Mouse (Mus musculus) CH12.LX (cell line): ENCODE measurements around the gene Tnrc6b. TPM values are rescaled to one million over a fixed set of nuclear protein-coding genes. Genes with fewer than 3 reads are reported as not detected.
A peak's percentile ranks its signal among the peaks of the same experiment; 100 is the strongest.

Experiments
- DNase-seq: peaks from one replicate; pipeline ENCODE4 v3.0.0-alpha.2; 2013; ENCODE audit errors: extremely low read depth
- H3K27ac ChIP-seq: 2 replicates; pipeline ENCODE4 v1.5.1; 2012; ENCODE audit warnings: low read depth, mild to moderate bottlenecking, control low read depth, moderate library complexity; ENCODE audit not compliant: insufficient read depth
- H3K27me3 ChIP-seq: replicated peaks from 2 replicates; pipeline ENCODE3; 2012; ENCODE audit warnings: inconsistent platforms
- H3K36me3 ChIP-seq, 2 experiments: replicated peaks in 1 of 2; 2 replicates each; pipeline versions ENCODE3 to v1.6.1; 2012; ENCODE audit warnings: inconsistent platforms in 1 of 2, low read length in 1 of 2, mild to moderate bottlenecking in 1 of 2, mixed read lengths in 1 of 2, moderate library complexity in 1 of 2; ENCODE audit not compliant: control insufficient read depth in 1 of 2, insufficient read depth in 1 of 2
- H3K4me1 ChIP-seq, 2 experiments: 2 replicates each; pipeline ENCODE4 v1.6.1; 2012; ENCODE audit warnings: inconsistent platforms in 1 of 2, moderate library complexity in 1 of 2; ENCODE audit not compliant: insufficient read depth in 2 of 2, control insufficient read depth in 1 of 2
- H3K4me2 ChIP-seq: 2 replicates; pipeline ENCODE4 v1.6.1; 2012; ENCODE audit warnings: low read depth, mild to moderate bottlenecking, control low read depth; ENCODE audit not compliant: poor library complexity, insufficient read depth, severe bottlenecking
- H3K4me3 ChIP-seq, 3 experiments: fragments of 150-350 bp in 1 of 3; sonication (generic) in 1 of 3; replicated peaks in 1 of 3; 2 replicates each; pipeline versions ENCODE3 to v1.5.1; 2011 to 2012; ENCODE audit warnings: low read depth in 2 of 3, low read length in 2 of 3, mild to moderate bottlenecking in 2 of 3, moderate library complexity in 2 of 3, control low read depth in 1 of 3, improper control_type of control experiment in 1 of 3, inconsistent platforms in 1 of 3, mixed read lengths in 1 of 3; ENCODE audit not compliant: poor library complexity in 1 of 3
- H3K79me2 ChIP-seq: replicated peaks from 2 replicates; pipeline ENCODE4 v1.6.1; 2012; ENCODE audit warnings: mild to moderate bottlenecking, moderate library complexity; ENCODE audit not compliant: control insufficient read depth, poor library complexity, insufficient read depth, severe bottlenecking; ENCODE audit errors: extremely low read depth
- H3K9ac ChIP-seq: 2 replicates; pipeline ENCODE4 v1.6.1; 2012; ENCODE audit warnings: low read depth, mild to moderate bottlenecking, control low read depth, moderate library complexity; ENCODE audit not compliant: insufficient read depth
- H3K9me3 ChIP-seq: replicated peaks from 2 replicates; pipeline ENCODE3; 2012; ENCODE audit warnings: low read length, inconsistent platforms, mixed read lengths
- BHLHE40 ChIP-seq: IDR thresholded peaks from 2 replicates; pipeline ENCODE4 v1.6.1; 2011; ENCODE audit warnings: mild to moderate bottlenecking, low read depth, low read length, improper control_type of control experiment
- CHD2 ChIP-seq: IDR thresholded peaks from 2 replicates; pipeline ENCODE4 v1.6.1; 2011; ENCODE audit warnings: low read length, improper control_type of control experiment
- CTCF ChIP-seq, 2 experiments: IDR thresholded peaks in 1 of 2; conservative IDR thresholded peaks in 1 of 2; 2 replicates each; pipeline ENCODE4 v1.5.1; 2011 to 2012; ENCODE audit warnings: low read depth in 2 of 2, low read length in 2 of 2, improper control_type of control experiment in 1 of 2, inconsistent platforms in 1 of 2, mild to moderate bottlenecking in 1 of 2, moderate library complexity in 1 of 2
- GABPA ChIP-seq: IDR thresholded peaks from 2 replicates; pipeline ENCODE4 v1.6.1; 2012; ENCODE audit warnings: low read depth, low read length, improper control_type of control experiment, inconsistent platforms; ENCODE audit not compliant: insufficient replicate concordance
- HCFC1 ChIP-seq: IDR thresholded peaks from 2 replicates; pipeline ENCODE4 v1.6.1; 2012; ENCODE audit warnings: low read depth, mild to moderate bottlenecking, inconsistent platforms, low read length, improper control_type of control experiment
- IRF4 ChIP-seq: IDR thresholded peaks from 2 replicates; pipeline ENCODE4 v1.6.1; 2014; ENCODE audit warnings: low read depth, mild to moderate bottlenecking, inconsistent platforms, low read length, improper control_type of control experiment
- MAFK ChIP-seq: IDR thresholded peaks from 2 replicates; pipeline ENCODE4 v1.6.1; 2011; ENCODE audit warnings: low read length, improper control_type of control experiment; ENCODE audit not compliant: insufficient replicate concordance
- MAZ ChIP-seq: IDR thresholded peaks from 2 replicates; pipeline ENCODE4 v1.6.1; 2012; ENCODE audit warnings: low read depth, mild to moderate bottlenecking, inconsistent platforms, low read length, improper control_type of control experiment, moderate library complexity
- MEF2A ChIP-seq: IDR thresholded peaks from 2 replicates; pipeline ENCODE4 v1.6.1; 2014; ENCODE audit warnings: low read depth, mild to moderate bottlenecking, inconsistent platforms, low read length, improper control_type of control experiment, borderline replicate concordance
- NRF1 ChIP-seq: IDR thresholded peaks from 2 replicates; pipeline ENCODE4 v1.6.1; 2014; ENCODE audit warnings: low read depth, mild to moderate bottlenecking, inconsistent platforms, low read length, improper control_type of control experiment, moderate library complexity
- POLR2AphosphoS2 ChIP-seq: IDR thresholded peaks from 2 replicates; pipeline ENCODE4 v1.6.1; 2011; ENCODE audit warnings: low read depth, low read length, improper control_type of control experiment
- RAD21 ChIP-seq: IDR thresholded peaks from 2 replicates; pipeline ENCODE4 v1.6.1; 2011; ENCODE audit warnings: low read depth, mild to moderate bottlenecking, low read length, improper control_type of control experiment, moderate library complexity
- RCOR1 ChIP-seq: conservative IDR thresholded peaks from 2 replicates; pipeline ENCODE4 v1.6.1; 2012; ENCODE audit warnings: low read depth, mild to moderate bottlenecking, inconsistent platforms, low read length, improper control_type of control experiment
- SIN3A ChIP-seq: IDR thresholded peaks from 2 replicates; pipeline ENCODE4 v1.6.1; 2012; ENCODE audit warnings: low read length, improper control_type of control experiment, inconsistent platforms
- SMC3 ChIP-seq: IDR thresholded peaks from 2 replicates; pipeline ENCODE4 v1.6.1; 2011; ENCODE audit warnings: low read depth, low read length, improper control_type of control experiment
- TCF12 ChIP-seq: IDR thresholded peaks from 2 replicates; pipeline ENCODE4 v1.6.1; 2014; ENCODE audit warnings: low read depth, mild to moderate bottlenecking, inconsistent platforms, low read length, improper control_type of control experiment
- ZC3H11A ChIP-seq: IDR thresholded peaks from 2 replicates; pipeline ENCODE4 v1.6.1; 2012; ENCODE audit warnings: low read depth, mild to moderate bottlenecking, inconsistent platforms, low read length, improper control_type of control experiment
- ZNF384 ChIP-seq: IDR thresholded peaks from 2 replicates; pipeline ENCODE4 v1.6.1; 2012; ENCODE audit warnings: low read depth, low read length, improper control_type of control experiment, inconsistent platforms
- dilution Hi-C: fragments of 300-500 bp; cut with MboI; formaldehyde crosslinking; loops from 2 replicates; pipeline ENCODE4 v1.14.3; 2020; ENCODE audit warnings: low sequenced_read_pairs; ENCODE audit not compliant: extremely low pct_unique_long_range_greater_than_20kb, extremely low pct_ligation_motif_present
- in situ Hi-C: fragments of 300-500 bp; cut with MboI; formaldehyde crosslinking; loops from 3 replicates; pipeline ENCODE4 v1.14.3; 2019; ENCODE audit warnings: low sequenced_read_pairs, low pct_ligation_motif_present, low pct_unique_long_range_greater_than_20kb, mixed read lengths
- polyA plus RNA-seq: library from polyadenylated mRNA; unstranded; fragments of >175 nt; gene quantifications from 2 replicates; pipeline ENCODE4 v1.2.1, GENCODE M21; 2012; ENCODE audit warnings: low read depth; ENCODE audit not compliant: insufficient read length
- total RNA-seq, 2 experiments: library from RNA; depleted of rRNA; stranded (reverse); fragments of 300-350 nt in 1 of 2; fragments of >200 nt in 1 of 2; gene quantifications; 2 replicates each; pipeline ENCODE4 v1.2.3; 2012 to 2014

Gene Tnrc6b
- total and polyA plus RNA-seq, 3 experiments = 6.0 to 17.1 (median 16.1) TPM

DNA sequence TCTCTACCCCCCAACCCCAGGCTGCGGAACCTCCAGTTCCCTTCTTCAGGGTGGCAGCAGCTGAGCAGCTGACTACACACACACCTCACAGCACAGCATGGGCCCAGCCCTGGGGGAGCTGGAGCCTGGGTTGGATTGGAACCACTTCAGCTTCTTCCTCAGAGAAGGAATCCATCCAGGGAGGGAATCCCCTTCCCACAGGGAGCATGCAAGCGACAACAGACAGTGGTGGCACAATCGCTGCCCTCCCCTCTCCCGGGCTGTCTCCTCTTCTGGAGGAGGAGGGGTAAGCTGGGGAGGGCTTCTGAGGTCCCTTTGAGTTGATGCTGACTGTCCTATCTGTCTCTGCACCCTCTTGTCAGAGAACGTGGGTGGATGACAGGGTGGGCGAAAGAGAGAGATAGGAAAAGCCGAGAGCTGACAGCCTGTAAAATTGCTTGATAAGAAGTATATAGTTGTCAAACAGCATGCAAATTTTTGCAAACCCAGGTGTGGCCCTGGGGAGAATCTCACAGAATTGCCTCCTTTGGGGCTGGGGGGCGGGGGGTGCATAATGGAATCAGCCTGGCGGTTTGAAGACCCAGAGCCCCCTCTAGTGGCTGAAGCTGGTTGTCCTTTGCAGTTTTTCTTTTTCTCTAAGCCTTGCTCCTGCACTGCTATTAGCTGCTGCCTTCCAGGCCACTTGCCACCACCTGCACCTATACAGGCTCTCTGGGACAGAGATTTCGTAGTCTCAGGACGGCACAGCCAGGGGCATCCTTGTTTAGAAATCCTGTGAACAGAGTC is 16.8 kb upstream of the Tnrc6b start:
- Histone ChIP-seq H3K4me1 (peaks cover 4 to 59% of the 10 kb centered on the region in 2 experiments), H3K79me2 (no peaks in the 10 kb centered on the region), H3K4me2 (peak overlapping the region; percentile 16; the same call in 1 of the 2 replicates), H3K9ac (no peak overlapping the region), H3K36me3 (no peaks in the 10 kb centered on the region), H3K27me3 (no peaks in the 10 kb centered on the region), H3K27ac (no peak overlapping the region), H3K4me3 (no peak overlapping the region), H3K9me3 (peaks cover 5% of the 10 kb centered on the region)
- TF ChIP-seq ZC3H11A (peak; percentile 81), BHLHE40 (no peak), ZNF384 (peak; percentile 13; the same call in 1 of the 2 replicates), MAZ (peak; percentile 72; the same call in 1 of the 2 replicates), RAD21 (peak; percentile 96), HCFC1 (no peak), SMC3 (peak; percentile 95), NRF1 (no peak), CHD2 (peak; percentile 18; the same call in 1 of the 2 replicates), CTCF (conservative IDR thresholded peaks at IDR 0.05 in 1 of 2, IDR thresholded peaks at IDR 0.05 in 1 of 2; ENCODE audit: low read depth in 2 of 2, low read length in 2 of 2) (peak; percentile 61 to 95), SIN3A (no peak), MAFK (no peak), MEF2A (peak; percentile 57; the same call in 1 of the 2 replicates)
- in situ Hi-C loops = loop anchor here (10.0 kb wide), 1 partner anchor 200 kb away; no protein-coding TSS in a partner anchor
- dilution Hi-C loops = no loop called here
- peak; percentile 90 for DNase-seq

- Histone ChIP-seq H3K27ac (no peak overlapping the region), H3K9me3 (peaks cover 5% of the 10 kb centered on the region), H3K79me2 (no peaks in the 10 kb centered on the region), H3K9ac (no peak overlapping the region), H3K36me3 (no peaks in the 10 kb centered on the region), H3K4me2 (no peak overlapping the region), H3K4me3 (no peak overlapping the region), H3K4me1 (peaks cover 4 to 50% of the 10 kb centered on the region in 2 experiments), H3K27me3 (peaks cover 2% of the 10 kb centered on the region)
- DNase-seq = no peak
- dilution Hi-C loops = no loop called here
- in situ Hi-C loops = loop anchor here (5.0 to 10.0 kb wide), 2 partner anchors 203 to 430 kb away; no protein-coding TSS in a partner anchor
- no peak for TF ChIP-seq SIN3A
- TF ChIP-seq TCF12 = no peak
- no peak for TF ChIP-seq IRF4
- no peak for TF ChIP-seq RCOR1
- TF ChIP-seq GABPA = no peak
- no peak for TF ChIP-seq POLR2AphosphoS2
These were observed 13.5 kb upstream of the Tnrc6b start for GRCm38 (mm10) chr15:80697564-80697963.
